Mouse (Mus musculus) ES-E14 (cell line): Measurements from ENCODE around the gene Hist1h2ak. TPM values are rescaled to one million over a fixed set of nuclear protein-coding genes. Genes with fewer than 3 reads are reported as not detected.
"Not testable (repeated sequence)": the region's sequence is repeated elsewhere in the genome, so short reads cannot be mapped to it uniquely, and the experiment has no call there.

Experiments used
- DNase-seq: peaks from one replicate; pipeline ENCODE4 v3.0.0-alpha.2; 2013; ENCODE audit warnings: low read depth, low spot score
- H3K27ac ChIP-seq: 2 replicates; pipeline ENCODE4 v1.5.1; 2012; ENCODE audit warnings: low read depth, mild to moderate bottlenecking, low read length, moderate library complexity, mixed read lengths; ENCODE audit not compliant: poor library complexity, insufficient read depth, severe bottlenecking
- H3K36me3 ChIP-seq: 2 replicates; pipeline ENCODE4 v1.6.1; 2012; ENCODE audit warnings: mild to moderate bottlenecking, low read length, moderate library complexity, mixed read lengths; ENCODE audit not compliant: control insufficient read depth, poor library complexity, insufficient read depth, severe bottlenecking
- H3K4me1 ChIP-seq, 2 experiments: fragments of 150-350 bp in 1 of 2; sonication (generic) in 1 of 2; 2 replicates each; pipeline ENCODE4 v1.6.1; 2012; ENCODE audit warnings: low read length in 2 of 2, mild to moderate bottlenecking in 1 of 2, mixed read lengths in 1 of 2; ENCODE audit not compliant: control insufficient read depth in 2 of 2, insufficient read depth in 2 of 2, poor library complexity in 1 of 2
- H3K4me3 ChIP-seq, 2 experiments: fragments of 150-350 bp in 1 of 2; sonication (generic) in 1 of 2; 2 replicates each; pipeline ENCODE4 v1.5.1; 2012; ENCODE audit warnings: low read length in 2 of 2, low read depth in 1 of 2, mild to moderate bottlenecking in 1 of 2, mixed read lengths in 1 of 2; ENCODE audit not compliant: insufficient read depth in 1 of 2, poor library complexity in 1 of 2, severe bottlenecking in 1 of 2
- H3K9ac ChIP-seq: 2 replicates; pipeline ENCODE4 v1.6.1; 2012; ENCODE audit warnings: low read depth, mild to moderate bottlenecking, low read length, mixed read lengths; ENCODE audit not compliant: poor library complexity, insufficient read depth, severe bottlenecking
- H3K9me3 ChIP-seq: fragments of 150-350 bp; sonication (generic); 2 replicates; pipeline ENCODE4 v1.6.1; 2012; ENCODE audit warnings: low read depth, mild to moderate bottlenecking, low read length; ENCODE audit not compliant: control insufficient read depth, insufficient read depth
- CHD2 ChIP-seq: IDR thresholded peaks from 2 replicates; pipeline ENCODE4 v1.6.1; 2014; ENCODE audit warnings: mild to moderate bottlenecking, low read depth, low read length, inconsistent platforms
- HCFC1 ChIP-seq: IDR thresholded peaks from 2 replicates; pipeline ENCODE4 v1.6.1; 2012; ENCODE audit warnings: low read length, inconsistent platforms, borderline replicate concordance; ENCODE audit not compliant: insufficient read depth
- MAFK ChIP-seq: IDR thresholded peaks from 2 replicates; pipeline ENCODE4 v1.6.1; 2014; ENCODE audit warnings: mild to moderate bottlenecking, low read depth, low read length, inconsistent platforms; ENCODE audit not compliant: insufficient read depth
- ZC3H11A ChIP-seq: IDR thresholded peaks from 2 replicates; pipeline ENCODE4 v1.6.1; 2012; ENCODE audit warnings: low read depth, mild to moderate bottlenecking, inconsistent platforms, low read length, borderline replicate concordance
- ZNF384 ChIP-seq: IDR thresholded peaks from 2 replicates; pipeline ENCODE4 v1.6.1; 2012; ENCODE audit warnings: low read depth, low read length, inconsistent platforms
- in situ Hi-C, 2 experiments: fragments of 600-800 bp; cut with MboI; formaldehyde crosslinking; loops; one replicate each; pipeline ENCODE4 v1.15.1; 2025; ENCODE audit warnings: low sequenced_read_pairs in 2 of 2, inconsistent platforms in 1 of 2; ENCODE audit not compliant: unreplicated experiment in 2 of 2
- total RNA-seq: library from RNA; depleted of rRNA; stranded (reverse); fragments of 300-350 nt; gene quantifications from 2 replicates; pipeline ENCODE4 v1.2.3, GENCODE M21; 2012

Gene Hist1h2ak
- total RNA-seq, 1 experiment = 1,029 TPM

- Histone ChIP-seq H3K27ac (no peak overlapping the region), H3K4me1 (peaks cover 0 to 5% of the 10 kb centered on the region in 2 experiments; a peak in 1 of 4 replicates), H3K4me3 (peak overlapping the region in 1 of 2 experiments; percentile 8; a peak in 2 of 4 replicates), H3K9ac (no peak overlapping the region), H3K9me3 (no peaks in the 10 kb centered on the region), H3K36me3 (no peaks in the 10 kb centered on the region)
- no peak for DNase-seq
- no peak for TF ChIP-seq HCFC1
- no peak for TF ChIP-seq CHD2
- no peak for TF ChIP-seq MAFK
- TF ChIP-seq ZC3H11A = no peak
- no peak for TF ChIP-seq ZNF384
- in situ Hi-C loops = no loop called here
These were observed 27.5 kb upstream of the Hist1h2ak start for GRCm38 (mm10) chr13:21781021-21781555.

GRCm38 (mm10) chr13:21779767-21780731 is 26.4 kb upstream of the Hist1h2ak start, which contains the start of gene Hist1h1b:
Gene Hist1h1b (minus strand): TSS chr13:21780625.
- in situ Hi-C loops = no loop called here
- no peaks in the 10 kb centered on the region for H3K9me3 ChIP-seq
- peak; percentile 71 for DNase-seq
- no peaks in the 10 kb centered on the region for H3K36me3 ChIP-seq
- peak within 1 kb of the TSS; percentile 89 for H3K27ac ChIP-seq
- H3K4me3 ChIP-seq = peak within 1 kb of the TSS; percentile 55 to 68
- peaks cover 0 to 5% of the 10 kb centered on the region in 2 experiments; a peak in 1 of 4 replicates for H3K4me1 ChIP-seq
- peak within 1 kb of the TSS; percentile 82 for H3K9ac ChIP-seq
- TF ChIP-seq CHD2 (no peak; the same call in 1 of the 2 replicates), ZNF384 (no peak)

- TF ChIP-seq HCFC1 (no peak), CHD2 (peak; percentile 89)
- H3K4me3 ChIP-seq = peak overlapping the region; percentile 57 to 68
- in situ Hi-C loops = no loop called here
- peaks cover 0 to 8% of the 10 kb centered on the region in 2 experiments; a peak in 1 of 4 replicates for H3K4me1 ChIP-seq
- peak overlapping the region; percentile 89 for H3K27ac ChIP-seq
- no peaks in the 10 kb centered on the region for H3K9me3 ChIP-seq
- H3K36me3 ChIP-seq = no peaks in the 10 kb centered on the region
- H3K9ac ChIP-seq = peak overlapping the region; percentile 82
- DNase-seq = peak; percentile 70
These were observed 25.5 kb upstream of the Hist1h2ak start for GRCm38 (mm10) chr13:21778814-21779766.

GRCm38 (mm10) chr13:21755707-21756106 is 2.1 kb upstream of the Hist1h2ak start:
- in situ Hi-C loops = no loop called here
- no peak overlapping the region for H3K9ac ChIP-seq

GRCm38 (mm10) chr13:21754294-21755001 is 821 bp upstream of the Hist1h2ak start:
- H3K36me3 ChIP-seq, in situ Hi-C loops, DNase-seq, H3K4me1 ChIP-seq, H3K9me3 ChIP-seq: not testable (repeated sequence)
- Histone ChIP-seq H3K9ac (peak overlapping the region; percentile 72; the same call in 1 of the 2 replicates), H3K4me3 (peak overlapping the region; percentile 51 to 60), H3K27ac (peak overlapping the region; percentile 53; the same call in 1 of the 2 replicates)

More at GRCm38 (mm10) chr13:21755707-21756106, 2.1 kb upstream of the Hist1h2ak start:
- TF ChIP-seq ZNF384 (no peak), HCFC1 (no peak), ZC3H11A (no peak), MAFK (no peak), CHD2 (no peak)
- Histone ChIP-seq H3K36me3 (no peaks in the 10 kb centered on the region), H3K4me3 (no peak overlapping the region), H3K9me3 (no peaks in the 10 kb centered on the region), H3K27ac (no peak overlapping the region), H3K4me1 (no peaks in the 10 kb centered on the region)
- no peak for DNase-seq
